Mouse (Mus musculus) 3134 (cell line): ENCODE measurements around the gene Krt16.

Experiments
- DNase-seq: peaks from one replicate; pipeline ENCODE4 v3.0.0-alpha.2; 2011; ENCODE audit warnings: low spot score; ENCODE audit not compliant: insufficient read length; ENCODE audit errors: extremely low read depth

Krt16 gene

DNA sequence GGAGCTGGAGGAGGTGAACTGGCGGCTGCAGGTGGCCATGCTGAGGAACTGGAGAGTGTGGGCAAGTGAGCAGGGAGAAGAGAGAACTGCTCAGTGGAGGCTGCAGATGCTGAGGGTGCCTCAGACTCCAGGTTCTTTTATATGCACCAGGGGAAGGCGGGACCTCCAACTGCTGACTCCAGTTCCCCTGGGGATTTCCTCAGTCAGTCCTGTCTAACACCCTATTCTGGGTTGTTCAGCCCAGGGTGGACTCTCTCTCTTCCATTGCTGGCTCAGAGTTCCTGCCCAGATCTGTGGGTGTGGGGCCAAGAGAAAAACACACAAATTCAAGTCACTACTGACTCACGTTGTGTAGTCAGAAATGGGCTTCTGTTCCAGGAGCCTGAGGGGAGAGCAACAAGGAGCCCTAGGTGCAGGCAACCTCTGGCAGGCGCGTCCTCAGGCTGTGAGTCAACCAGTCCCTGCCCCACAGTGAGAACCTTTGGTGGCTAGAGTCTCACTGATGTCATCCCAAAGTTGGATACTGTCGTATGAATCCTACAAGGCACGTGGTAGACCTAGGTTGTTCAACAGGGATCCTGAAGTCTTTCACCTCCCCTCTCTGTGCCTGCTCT lies at the start of gene Krt16:
Krt16 (minus strand) TSS at position 51 of the 614 bp plus-strand sequence.
- peak; percentile 74 for DNase-seq

DNA sequence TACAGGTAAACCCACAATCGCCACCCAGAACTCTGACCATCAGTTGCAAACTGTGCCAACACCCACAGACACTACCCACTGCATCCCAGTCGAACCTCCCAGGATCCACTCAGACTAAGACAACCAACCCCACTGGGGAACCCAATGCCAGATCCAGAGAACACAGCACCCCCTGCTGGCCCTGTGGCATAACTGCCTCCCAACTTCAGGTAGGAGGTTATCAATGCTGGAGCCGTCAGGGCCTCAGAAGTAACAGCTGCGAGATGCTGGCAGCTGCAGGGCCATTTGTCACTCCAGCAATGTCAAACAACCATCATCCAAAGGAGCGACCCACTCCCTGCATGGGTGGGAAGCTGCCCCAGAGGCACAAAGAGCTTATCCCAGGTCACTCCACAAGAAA lies 49.1 kb upstream of the Krt16 start:
- no peak for DNase-seq

DNA sequence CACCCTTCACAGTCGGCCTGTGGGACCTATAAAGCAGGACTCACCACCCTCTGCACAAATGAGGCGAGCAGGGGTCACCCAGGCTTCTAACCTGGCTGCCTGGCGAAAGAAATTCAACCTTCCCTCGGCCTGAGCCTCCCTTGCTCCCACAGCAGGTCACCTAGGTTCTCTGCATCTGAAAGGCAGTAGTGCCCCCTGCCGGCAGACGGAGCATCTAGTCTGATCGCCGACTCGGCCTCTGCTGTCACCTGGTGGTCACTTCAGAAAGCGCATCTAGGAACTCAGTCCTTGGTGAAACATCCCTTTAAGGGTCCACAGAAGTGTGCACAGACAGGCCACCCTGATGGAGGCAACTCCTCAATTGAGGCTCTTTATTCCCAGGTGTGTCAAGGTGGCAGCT lies 46.6 kb upstream of the Krt16 start:
- peak; percentile 69 for DNase-seq

DNA sequence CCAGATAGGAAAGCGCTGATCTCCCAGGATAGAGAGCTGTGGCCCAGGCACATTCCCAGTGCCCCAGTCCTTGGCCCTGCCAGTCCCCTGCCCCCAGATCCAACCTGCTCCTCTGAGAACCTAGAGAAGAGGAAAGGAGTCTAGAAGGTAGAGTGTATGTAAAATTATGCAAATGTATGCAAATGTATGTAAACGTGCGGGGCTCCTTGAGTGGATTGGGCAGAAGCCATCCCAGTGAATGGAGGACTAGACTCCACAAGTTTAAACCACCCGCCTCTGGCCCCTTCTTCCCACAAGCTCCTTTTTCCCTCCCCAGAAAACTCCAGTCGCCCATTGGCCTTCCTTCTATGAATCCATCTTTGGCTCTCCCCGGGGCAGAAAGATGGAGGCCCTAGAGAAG lies 44.2 kb upstream of the Krt16 start:
- no peak for DNase-seq

- DNase-seq = peak; percentile 81
These were observed 41.5 kb upstream of the Krt16 start for GRCm38 (mm10) chr11:100290235-100290634.

- DNase-seq = peak; percentile 83
These were observed 40.2 kb upstream of the Krt16 start for GRCm38 (mm10) chr11:100288942-100289341.

DNA sequence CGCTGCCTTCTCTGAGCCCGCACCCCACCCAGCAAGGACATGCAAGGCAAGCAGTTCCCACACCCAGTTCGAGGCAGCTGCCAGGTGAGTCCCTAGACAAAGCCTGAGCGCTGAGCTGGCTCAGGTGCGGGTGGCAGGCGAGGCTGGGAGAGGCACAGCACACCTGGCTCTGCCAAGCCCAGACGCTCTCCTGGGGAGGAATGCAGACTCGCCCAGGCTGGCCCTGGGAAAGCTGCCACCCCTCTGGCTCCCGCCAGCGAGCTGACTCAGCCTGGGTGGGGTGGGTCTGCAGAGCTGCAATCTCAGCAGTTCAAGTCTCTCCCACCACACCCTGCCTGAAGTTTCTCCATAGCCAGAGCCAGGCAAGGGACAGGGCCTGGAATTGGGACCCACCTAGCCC lies 38.3 kb upstream of the Krt16 start:
- peak; percentile 91 for DNase-seq

- no peak for DNase-seq
These were observed 36.3 kb upstream of the Krt16 start for GRCm38 (mm10) chr11:100284988-100285387.

DNA sequence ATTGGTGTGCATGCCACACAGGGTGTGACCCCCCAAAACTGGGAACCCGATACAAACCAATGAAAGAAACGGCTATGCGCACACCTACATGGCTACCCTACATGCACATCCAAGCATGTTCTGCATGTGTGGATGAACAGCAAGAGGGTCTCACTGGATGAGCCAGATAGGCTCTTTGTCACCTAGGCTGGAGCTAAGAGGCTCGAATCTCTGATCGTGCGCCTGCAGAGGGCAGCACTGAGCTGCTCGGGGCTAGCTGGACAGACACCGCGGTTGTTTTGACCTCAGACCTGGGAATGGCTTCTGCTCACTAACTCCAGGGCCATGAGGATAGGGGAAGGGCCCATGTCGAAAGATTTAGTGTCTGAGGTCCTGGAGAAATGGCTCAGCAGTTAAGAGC lies 33.8 kb upstream of the Krt16 start:
- peak; percentile 51 for DNase-seq

DNA sequence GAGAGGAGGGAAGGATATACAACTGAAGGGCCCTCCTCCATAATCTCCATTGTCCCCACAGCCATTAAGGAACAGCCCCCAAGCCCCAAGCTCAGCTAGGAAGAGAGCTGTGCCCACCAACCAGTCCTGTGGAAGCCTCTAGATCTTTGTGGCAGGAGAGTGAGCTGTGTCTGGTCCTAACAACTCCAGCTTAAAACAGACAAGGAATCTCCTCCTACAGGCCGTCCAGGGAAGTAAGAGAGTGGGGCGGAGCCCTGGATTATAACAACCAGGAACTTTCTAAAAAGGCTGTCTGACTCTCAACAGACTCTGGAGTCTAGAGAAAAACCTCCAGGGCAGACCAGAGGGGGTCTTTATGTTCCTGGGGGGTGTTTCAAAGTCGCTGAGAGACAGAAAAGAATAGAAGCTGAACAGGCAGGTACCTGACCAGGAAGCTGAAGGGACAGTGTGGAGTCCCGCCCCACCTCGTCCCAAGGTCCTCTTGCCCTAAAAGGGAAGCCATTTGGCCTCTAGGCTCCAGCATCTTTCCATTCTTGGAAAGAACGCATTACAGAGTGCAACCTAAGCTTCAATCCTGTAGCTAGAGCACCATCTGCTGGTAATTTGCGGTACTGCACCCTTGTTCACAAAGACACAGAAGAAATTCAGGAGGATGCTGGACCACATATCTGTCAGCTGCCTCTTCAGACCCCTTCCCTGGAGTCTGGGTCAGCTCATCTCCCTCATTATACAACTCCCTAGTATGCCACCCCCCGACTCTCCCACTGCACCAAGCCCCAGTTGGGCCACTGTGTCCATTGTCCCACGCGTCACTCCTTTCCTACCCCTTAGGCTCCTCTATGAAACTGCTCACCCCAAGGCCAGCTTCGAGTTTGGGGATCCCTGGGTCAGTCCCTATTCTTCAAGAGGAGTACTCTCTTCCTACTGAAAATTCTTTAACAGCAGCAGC lies 33.2 kb upstream of the Krt16 start:
- peak; percentile 53 for DNase-seq

DNA sequence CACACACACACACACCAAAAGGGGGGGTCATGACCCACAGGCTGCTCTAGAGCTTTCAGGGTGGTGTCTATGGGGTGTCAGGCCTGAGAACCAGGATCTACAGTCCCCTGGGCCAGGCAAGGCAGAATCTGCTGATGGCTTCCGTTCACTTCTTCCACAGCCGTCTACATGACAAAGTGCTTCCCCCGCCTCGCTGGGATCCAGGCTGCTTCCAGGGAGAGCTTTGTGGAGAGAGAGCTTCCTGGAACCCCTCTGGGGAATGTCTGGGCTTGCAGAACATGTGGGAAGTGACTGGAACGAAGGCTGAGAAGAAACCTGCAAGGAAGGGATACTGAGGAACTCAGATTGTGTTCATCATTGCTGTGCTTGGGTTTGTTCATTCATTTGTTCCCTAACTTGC lies 30.1 kb upstream of the Krt16 start:
- no peak for DNase-seq

- no peak for DNase-seq
These were observed 29.2 kb upstream of the Krt16 start for GRCm38 (mm10) chr11:100277726-100278480.

GRCm38 (mm10) chr11:100275466-100275865 lies 26.8 kb upstream of the Krt16 start:
- no peak for DNase-seq

GRCm38 (mm10) chr11:100274719-100275118 lies 26.0 kb upstream of the Krt16 start:
- no peak for DNase-seq

DNA sequence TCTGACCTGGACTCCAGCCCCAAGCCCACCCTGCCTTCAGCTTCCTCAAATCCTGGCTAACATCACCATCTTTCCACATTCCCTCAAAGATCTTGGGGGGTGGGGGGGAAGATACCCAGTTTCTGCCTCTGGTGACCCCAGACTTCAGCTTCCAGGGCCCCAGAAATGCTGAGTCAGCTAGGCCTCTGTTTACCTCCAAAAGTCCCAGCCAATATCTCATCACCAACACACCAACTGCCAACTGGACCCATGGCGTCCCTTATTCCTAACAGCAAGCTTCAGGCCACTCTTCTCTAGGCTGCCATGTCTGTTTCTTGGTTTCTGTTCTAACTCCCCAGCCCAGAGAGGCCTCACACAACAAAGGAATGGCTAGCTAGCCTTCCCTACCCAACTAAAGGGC lies 23.2 kb upstream of the Krt16 start:
- no peak for DNase-seq

- DNase-seq = no peak
These were observed 21.2 kb upstream of the Krt16 start, which contains the start of gene Krt42 for GRCm38 (mm10) chr11:100269821-100270332. Krt42 (minus strand) TSS chr11:100269871.

DNA sequence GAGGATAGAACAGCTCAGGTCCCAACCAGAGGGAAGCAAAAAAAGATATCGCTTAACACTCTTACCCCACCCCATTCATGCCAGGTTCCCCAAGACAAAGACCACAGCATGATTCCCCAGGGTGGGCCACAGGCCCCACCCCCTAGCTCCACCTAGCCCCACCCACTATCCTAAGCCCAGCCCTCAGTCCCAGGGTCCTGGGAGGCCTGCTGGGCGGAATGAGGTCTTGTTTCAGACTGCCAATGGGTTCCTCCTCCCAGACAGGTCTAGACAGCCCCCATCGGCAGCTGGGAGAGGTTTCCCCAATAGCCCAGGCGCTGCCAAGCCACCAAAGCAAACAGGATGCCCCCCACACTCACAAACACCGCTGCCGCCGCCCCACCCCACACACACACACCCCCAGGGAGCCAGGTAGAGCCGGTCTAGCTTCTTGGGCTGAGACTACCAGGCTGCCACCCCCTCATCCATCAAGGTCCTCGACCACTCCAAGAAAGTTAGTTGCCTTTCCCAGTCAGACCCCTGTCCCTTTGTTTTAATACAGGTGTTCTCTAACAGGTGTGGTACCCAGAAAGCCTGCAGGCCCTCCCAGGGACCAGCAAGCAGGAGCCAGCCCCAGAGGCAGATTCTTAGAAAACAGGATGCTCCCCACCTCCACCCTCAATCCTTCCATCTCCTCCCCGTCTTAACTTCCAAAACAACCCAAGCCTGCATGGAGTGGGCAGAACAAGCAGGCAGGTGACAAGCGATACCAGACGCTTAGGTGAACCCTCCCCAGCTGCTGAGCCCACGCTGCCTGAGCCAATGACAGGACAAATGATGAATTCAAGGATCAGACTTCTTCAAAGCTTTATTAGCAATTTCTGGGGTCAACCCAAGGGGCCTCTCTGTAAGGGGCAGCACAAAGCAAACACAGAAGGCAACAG lies 13.6 kb upstream of the Krt16 start:
- DNase-seq = no peak

DNA sequence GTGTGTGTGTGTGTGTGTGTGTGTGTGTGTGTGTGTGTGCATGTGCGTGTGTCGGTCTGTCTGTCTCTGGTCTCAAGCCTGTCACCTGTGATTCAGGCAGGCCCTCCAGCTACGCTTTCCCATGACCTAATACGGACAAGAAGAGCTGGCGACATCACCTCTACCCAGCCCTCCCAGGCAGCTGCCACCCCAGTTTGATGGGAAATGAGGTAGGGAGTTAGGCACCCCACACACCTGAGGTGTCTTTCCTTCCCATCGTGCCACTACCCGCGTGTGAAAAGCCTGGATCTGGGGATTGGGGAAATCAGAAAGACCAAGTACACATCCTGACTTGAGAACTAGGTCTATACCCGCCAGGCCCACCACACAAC lies 12.5 kb upstream of the Krt16 start:
- DNase-seq = no peak

GRCm38 (mm10) chr11:100260514-100261234 lies 12.0 kb upstream of the Krt16 start, which contains the start of gene Krt17:
Krt17 (minus strand) TSS chr11:100261029.
- no peak for DNase-seq
